Mouse (Mus musculus) embryonic fibroblast, embryonic 13.5 days (primary cell): Measurements from ENCODE around the gene Pomt1.

Source experiments
- CTCF ChIP-seq: IDR thresholded peaks from 2 replicates; pipeline ENCODE4 v1.5.1; 2011; ENCODE audit warnings: mild to moderate bottlenecking, control low read depth, low read length, moderate library complexity, borderline replicate concordance; ENCODE audit not compliant: insufficient read depth
- POLR2A ChIP-seq: IDR thresholded peaks from 2 replicates; pipeline ENCODE4 v1.6.1; 2011; ENCODE audit warnings: low read depth, mild to moderate bottlenecking, control low read depth, low read length, moderate library complexity

GRCm38 (mm10) chr2:32219501-32219900 is 16.9 kb upstream of the Pomt1 start:
- TF ChIP-seq CTCF (no peak), POLR2A (no peak)
